Mouse (Mus musculus) mouse embryonic stem cell (cell line): ENCODE measurements around the gene Ptpn14.

Experiments
- in situ Hi-C, 2 experiments: fragments of 300-500 bp; cut with MboI; formaldehyde crosslinking; loops; 1 replicate in 1 of 2; 3 replicates in 1 of 2; pipeline ENCODE4 v1.14.3; 2019 to 2020; ENCODE audit warnings: low sequenced_read_pairs in 2 of 2, low pct_unique_long_range_greater_than_20kb in 1 of 2, mixed read lengths in 1 of 2; ENCODE audit not compliant: unreplicated experiment in 1 of 2

Ptpn14 gene

GRCm38 (mm10) chr1:189872050-189872449 is 144.0 kb downstream of the Ptpn14 start:
- in situ Hi-C loops, result no loop called here

GRCm38 (mm10) chr1:189873591-189873990 is 145.5 kb downstream of the Ptpn14 start:
- in situ Hi-C loops, result no loop called here

GRCm38 (mm10) chr1:189875439-189875861 is 147.4 kb downstream of the Ptpn14 start:
- in situ Hi-C loops, result loop anchor here in 1 of 2 experiments (5.0 kb wide), 1 partner anchor 168 kb away; no protein-coding TSS in a partner anchor

- in situ Hi-C loops, result loop anchor here in 1 of 2 experiments (5.0 kb wide), 1 partner anchor 169 kb away; no protein-coding TSS in a partner anchor
These were observed 148.1 kb downstream of the Ptpn14 start for GRCm38 (mm10) chr1:189876162-189876561.

- in situ Hi-C loops, result loop anchor here in 1 of 2 experiments (5.0 kb wide), 1 partner anchor 172 kb away; no protein-coding TSS in a partner anchor
These were observed 151.1 kb downstream of the Ptpn14 start for GRCm38 (mm10) chr1:189879212-189879611.

- in situ Hi-C loops, result loop anchor here in 1 of 2 experiments (5.0 kb wide), 1 partner anchor 173 kb away; no protein-coding TSS in a partner anchor
These were observed 151.9 kb downstream of the Ptpn14 start for GRCm38 (mm10) chr1:189879965-189880364.

- in situ Hi-C loops, result no loop called here
These were observed 152.7 kb downstream of the Ptpn14 start for GRCm38 (mm10) chr1:189880745-189881144.

GRCm38 (mm10) chr1:189882886-189883285 is 154.8 kb downstream of the Ptpn14 start:
- in situ Hi-C loops, result no loop called here

- in situ Hi-C loops, result no loop called here
These were observed 155.6 kb downstream of the Ptpn14 start for GRCm38 (mm10) chr1:189883531-189884170.

- in situ Hi-C loops, result loop anchor here (5.0 kb wide), 3 partner anchors 37 to 92 kb away; partner anchors contain the start of gene Smyd2 (in 2 of the 2)
These were observed 156.9 kb downstream of the Ptpn14 start for GRCm38 (mm10) chr1:189884951-189885350.

- in situ Hi-C loops, result loop anchor here (5.0 kb wide), 3 partner anchors 36 to 91 kb away; partner anchors contain the start of gene Smyd2 (in 2 of the 2)
These were observed 157.9 kb downstream of the Ptpn14 start for GRCm38 (mm10) chr1:189885975-189886374.

- in situ Hi-C loops, result loop anchor here (5.0 kb wide), 3 partner anchors 35 to 90 kb away; partner anchors contain the start of gene Smyd2 (in 2 of the 2)
These were observed 159.4 kb downstream of the Ptpn14 start for GRCm38 (mm10) chr1:189887518-189887917.

- in situ Hi-C loops, result loop anchor here (5.0 kb wide), 3 partner anchors 34 to 89 kb away; partner anchors contain the start of gene Smyd2 (in 2 of the 2)
These were observed 160.7 kb downstream of the Ptpn14 start for GRCm38 (mm10) chr1:189888749-189889148.

- in situ Hi-C loops, result no loop called here
These were observed 166.1 kb downstream of the Ptpn14 start for GRCm38 (mm10) chr1:189894191-189894590.

- in situ Hi-C loops, result no loop called here
These were observed 169.8 kb downstream of the Ptpn14 start for GRCm38 (mm10) chr1:189897861-189898260.

GRCm38 (mm10) chr1:189898708-189899107 is 170.6 kb downstream of the Ptpn14 start:
- in situ Hi-C loops, result no loop called here

- in situ Hi-C loops, result no loop called here
These were observed 171.5 kb downstream of the Ptpn14 start for GRCm38 (mm10) chr1:189899526-189899925.

GRCm38 (mm10) chr1:189902413-189902812 is 174.3 kb downstream of the Ptpn14 start:
- in situ Hi-C loops, result no loop called here

- in situ Hi-C loops, result no loop called here
These were observed 175.1 kb downstream of the Ptpn14 start for GRCm38 (mm10) chr1:189903169-189903568.
